Mouse (Mus musculus) skeletal muscle tissue, adult 2 months (tissue): ENCODE measurements around the gene Resp18.

Experiments used
- DNase-seq: peaks from one replicate; pipeline ENCODE4 v3.0.0-alpha.2; 2012; ENCODE audit warnings: low read depth, low spot score

Gene Resp18

DNA sequence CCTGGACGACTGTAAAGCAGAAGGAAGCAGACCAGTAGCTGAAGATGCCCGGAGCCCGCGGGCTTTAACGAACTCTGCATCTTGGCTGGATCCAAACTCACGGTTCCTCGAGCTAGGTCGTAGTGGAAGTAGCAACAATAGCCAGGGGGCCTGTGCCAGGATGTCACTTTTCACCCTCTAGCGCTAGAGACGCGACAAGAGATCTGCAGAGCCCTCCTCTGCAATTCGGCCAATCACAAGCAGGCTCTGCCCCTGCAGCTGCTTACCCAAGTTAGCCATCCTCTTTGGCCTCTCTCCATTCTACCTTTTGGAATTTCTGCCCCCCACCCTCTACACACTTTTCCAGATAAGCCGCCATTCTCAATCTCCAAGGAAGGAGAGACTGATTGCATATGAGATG is at the start of gene Resp18:
Gene Resp18 (minus strand): TSS at position 188 of the 400 bp plus-strand sequence.
- no peak for DNase-seq

DNA sequence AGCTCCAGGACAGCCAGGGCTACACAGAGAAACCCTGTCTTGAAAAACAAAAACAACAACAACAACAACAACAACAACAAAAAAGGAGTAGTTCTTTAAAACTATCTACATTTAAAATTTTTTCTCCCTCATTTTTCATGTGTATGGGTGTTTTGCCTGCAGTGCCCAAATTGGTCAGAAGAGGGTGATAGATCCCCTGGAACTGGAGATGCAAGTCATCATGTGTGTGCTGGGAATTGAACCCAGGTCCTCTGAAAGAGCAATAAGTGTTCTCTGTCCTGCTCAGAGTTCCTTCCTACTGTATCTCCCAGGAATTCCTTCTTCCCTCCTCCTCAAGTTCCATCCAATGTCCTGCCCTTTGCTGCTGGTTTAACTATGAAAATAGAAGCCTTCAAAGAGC is 49.2 kb upstream of the Resp18 start:
- DNase-seq, result no peak

DNA sequence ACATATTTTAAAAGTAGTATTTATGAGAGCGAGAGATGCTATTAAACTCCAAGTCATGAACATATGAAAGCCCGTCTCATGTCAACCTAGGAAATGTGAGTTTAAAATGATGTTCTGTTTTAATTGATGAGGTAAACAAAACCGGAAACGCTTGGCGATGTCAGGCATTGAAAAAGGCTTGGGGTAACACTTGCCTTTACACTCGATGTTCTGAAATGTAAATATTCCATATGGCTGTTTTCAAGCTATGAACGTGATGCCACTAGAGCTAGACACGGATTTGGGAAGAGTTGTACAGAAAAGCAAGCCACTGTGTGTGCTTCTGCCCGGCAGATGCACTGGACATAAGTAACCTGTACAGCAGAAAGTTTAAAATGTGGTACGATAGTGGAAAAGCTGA is 41.0 kb upstream of the Resp18 start:
- DNase-seq, result no peak

DNA sequence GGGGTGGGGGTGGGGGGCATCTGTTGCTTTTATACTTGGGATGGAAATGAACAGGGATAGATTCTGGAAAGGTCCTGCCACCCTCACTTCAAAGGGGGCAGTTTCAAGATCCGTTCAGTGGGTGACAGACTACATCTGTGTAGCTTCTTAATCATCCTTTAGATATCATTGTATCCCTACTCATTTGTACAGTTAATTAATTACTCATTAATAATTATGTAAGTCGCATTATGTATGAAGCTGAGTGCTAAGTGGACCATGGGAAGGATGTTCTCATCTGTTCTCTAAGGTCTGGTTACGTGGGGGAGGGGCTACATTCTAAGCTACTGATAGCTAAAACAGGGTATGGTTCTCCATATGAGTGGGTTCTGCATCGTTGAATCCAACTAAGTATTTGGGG is 40.5 kb upstream of the Resp18 start:
- no peak for DNase-seq

DNA sequence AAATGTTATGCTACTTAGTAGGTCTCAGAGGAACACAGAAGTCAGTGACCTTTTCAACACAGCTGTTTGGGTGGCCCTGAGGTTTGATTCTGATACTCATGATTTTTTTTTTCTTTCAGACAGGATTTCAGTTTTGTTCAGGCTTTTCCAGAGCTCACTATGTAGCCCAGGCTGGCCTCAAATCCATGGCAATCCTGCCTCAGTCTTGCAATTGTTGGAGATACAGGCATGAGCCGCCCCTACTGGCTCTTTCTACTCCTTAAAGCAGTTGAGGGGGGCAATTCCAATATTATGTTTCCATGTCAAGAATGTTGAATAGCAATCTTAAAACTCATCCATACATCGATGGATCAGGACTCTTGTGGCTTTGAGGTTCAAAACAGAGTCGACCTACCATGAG is 40.1 kb upstream of the Resp18 start:
- DNase-seq, result no peak

DNA sequence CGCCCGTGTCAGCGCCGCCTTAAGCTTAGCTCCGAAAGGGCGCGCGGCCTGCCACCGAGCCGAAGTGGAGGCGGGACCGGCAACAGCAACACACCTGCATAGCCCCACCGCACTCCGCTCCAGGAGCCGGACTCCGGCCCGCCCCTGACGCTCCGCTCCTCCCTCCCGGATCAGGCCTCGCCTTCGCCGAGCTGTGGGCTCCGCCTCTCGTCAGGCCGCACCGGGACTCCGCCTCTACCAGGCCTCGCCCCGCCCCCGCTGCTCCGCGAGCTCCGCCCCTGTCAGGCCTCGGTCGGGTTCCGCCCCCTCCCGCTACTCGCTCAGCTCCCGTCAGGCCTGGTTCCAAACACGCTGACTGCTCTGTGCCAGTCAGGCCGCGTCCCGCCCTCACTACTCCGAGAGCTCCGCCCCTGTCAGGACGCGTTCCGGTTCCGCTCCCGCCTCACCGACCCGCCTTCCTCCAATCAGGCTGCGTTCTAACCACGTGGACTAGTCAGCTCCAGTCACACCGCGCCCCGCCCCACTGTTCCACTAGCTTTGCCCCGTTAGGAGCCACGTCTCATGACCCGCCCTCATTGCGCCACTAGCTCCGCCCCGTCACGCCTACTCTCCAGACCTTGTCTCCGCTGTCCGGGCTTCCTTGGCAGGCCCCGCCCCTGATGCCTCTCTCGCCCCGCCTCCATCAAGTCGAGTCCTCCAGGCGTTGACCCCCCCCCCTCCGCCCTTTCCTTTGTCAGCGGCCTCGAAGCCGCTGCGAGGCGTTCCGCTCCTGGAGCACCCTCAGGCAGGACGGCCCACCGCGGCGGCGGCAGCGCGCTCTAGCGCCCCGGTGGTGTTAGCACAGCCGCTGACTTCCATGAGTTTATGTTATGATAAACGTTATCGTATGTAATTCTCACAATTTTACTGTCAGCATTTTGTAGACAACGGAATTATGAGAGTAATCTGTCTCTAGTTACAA is 39.3 kb upstream of the Resp18 start, which contains the start of gene Dnpep:
Gene Dnpep (minus strand): TSS at position 750 of the 961 bp plus-strand sequence.
- peak; percentile 100 for DNase-seq

DNA sequence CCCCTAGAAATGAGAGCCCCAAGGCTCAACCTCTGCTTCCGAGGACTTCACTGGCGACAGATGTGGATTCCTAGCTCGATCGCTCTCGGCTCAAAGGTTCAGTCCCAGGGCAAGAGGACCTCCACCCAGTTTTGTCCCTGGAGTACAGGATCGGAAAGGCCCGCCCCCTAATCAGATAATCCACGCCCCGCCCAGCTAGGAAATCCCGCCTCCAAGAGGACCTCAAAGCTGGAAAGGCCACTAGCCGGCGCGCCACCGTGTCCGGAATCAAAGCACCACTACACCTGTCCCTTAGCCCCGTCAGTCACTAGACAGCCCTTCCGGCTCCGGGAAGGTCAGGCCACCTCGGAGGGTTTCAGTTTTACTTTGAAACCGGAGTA is 38.6 kb upstream of the Resp18 start:
- DNase-seq, result peak; percentile 75

DNA sequence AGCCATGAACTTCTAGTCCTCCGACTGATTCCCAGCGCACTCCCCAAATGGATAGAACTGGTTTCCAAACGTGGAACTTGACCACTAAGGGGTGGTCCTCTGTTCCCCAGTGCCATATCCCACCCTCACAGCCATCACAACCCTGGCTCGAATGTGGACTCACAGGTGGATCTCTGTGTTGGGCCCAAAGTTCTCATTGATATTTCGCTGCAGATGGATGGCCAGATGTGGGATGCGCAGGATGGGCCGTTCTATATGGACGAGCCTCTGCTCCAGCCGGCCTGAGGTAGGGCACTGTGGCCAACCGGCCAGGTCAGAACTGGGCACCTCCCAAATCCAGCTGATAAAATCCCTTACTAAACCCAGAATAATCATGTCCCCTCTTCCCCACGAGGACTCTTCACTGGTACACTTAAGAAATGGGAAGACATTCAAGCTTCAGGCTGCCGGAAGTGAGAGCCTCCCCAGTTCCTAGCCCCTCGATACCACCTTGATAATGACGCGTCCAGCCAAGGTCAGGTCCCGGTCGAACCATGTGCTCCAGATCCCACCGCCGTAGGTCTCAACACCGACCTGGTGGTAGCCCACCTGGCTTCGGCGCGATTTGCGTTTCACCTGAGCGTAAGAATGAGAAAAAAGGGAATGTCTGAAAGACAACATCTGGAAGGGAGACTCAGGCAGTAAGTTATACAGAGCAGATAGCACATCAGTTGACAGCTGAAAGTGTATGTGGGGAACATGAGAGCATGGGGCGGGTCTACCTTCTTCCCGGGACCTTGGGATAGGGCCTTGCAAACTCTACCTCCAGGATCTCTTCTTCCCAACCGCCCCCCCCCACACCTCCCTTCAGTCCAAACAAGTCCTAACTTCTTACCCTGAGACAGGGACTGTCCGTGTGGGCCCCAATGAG is 37.5 kb upstream of the Resp18 start:
- no peak for DNase-seq

DNA sequence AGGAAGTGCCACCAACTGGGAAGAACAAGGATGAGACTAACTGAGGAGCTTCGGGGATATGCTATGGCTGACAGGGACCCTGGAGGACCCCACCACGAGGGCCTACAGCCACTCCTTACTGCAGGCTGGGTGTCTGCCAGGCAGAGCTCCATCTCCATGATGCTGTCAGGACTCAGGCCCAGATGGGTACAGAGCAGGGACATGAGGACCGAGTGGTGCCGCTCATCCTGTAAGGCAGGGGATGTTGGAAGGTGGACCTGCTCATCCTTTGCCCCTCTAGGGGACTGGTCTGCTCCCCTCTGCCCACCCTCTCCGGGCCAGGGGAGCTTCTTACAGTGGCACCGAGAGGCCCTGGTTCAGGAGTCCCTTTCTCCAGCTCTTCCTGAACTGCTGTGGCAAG is 36.8 kb upstream of the Resp18 start:
- no peak for DNase-seq

DNA sequence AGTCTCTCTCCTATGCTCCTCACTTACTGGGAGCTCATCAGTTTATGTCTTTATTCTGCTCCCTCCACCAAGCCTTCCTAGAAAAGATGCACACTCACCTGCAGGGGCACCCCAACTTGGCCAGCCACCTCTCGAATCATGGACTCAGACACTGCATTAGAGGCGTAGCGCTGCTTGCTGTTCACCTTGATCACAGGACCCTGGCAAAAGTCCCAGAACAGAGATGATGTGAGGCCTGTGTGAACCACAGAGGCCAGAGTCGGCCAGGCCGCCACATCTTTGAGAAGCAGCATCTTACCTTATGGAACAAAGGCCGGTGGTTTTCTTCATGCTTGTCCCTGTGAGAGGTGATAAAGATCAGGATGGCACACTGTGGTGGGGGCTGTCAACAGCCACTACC is 33.5 kb upstream of the Resp18 start:
- DNase-seq, result no peak

DNA sequence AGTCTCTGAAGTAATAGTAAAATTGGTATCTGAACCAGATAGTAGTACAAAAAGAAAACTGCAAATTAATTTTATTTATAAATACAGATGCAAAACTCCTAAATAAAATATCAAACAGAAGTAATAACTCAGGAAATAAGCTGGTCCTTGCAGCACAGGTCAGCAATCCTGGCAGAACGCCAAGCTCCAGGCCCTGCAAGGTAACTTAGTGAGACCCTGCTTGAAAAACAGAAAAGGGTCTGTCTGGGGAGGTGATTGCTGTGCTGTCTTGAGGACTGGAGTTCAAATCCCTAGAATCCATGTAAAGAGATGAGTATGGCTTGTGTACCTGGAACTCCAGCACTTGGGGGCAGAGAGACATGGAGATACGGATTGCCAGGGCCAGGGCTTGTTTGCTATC is 26.4 kb upstream of the Resp18 start:
- DNase-seq, result no peak

DNA sequence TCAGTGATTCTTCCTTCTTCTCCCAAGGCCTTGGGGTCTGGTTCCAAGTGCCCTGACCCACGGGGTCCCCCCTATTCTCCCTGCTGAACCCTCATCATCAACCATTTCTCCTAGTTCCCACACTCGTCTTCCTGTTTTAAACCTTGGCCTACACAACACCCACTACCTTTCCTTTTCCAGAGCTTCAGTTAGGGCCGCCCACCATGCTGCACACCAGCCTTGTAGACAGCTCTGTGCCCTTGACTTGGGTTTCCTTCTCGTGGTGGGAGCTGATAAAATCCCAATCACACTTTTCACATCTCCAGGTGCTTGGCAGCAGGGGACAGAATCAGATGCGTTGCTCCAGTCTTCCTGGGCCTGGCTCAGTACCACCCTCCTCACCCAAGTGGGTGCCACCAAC is 16.1 kb upstream of the Resp18 start:
- DNase-seq, result no peak

DNA sequence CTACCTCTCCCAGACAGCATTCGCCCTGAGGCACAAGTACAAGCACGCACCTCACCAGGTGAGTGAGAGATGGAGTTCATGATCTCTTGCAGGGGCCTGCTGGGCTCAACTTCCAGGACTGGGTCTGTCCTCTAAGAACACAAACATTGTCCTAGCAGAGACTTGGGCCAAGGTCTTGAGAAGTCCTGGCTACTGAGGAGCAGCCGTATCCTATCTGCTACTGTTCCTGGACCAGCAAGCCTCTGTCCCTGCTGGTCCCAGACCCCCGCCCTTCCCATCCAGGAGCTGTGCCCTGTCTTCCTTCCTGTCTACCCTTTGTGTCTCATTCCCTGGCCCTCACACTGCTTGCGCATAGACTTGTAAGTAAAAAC is 15.1 kb upstream of the Resp18 start:
- no peak for DNase-seq

DNA sequence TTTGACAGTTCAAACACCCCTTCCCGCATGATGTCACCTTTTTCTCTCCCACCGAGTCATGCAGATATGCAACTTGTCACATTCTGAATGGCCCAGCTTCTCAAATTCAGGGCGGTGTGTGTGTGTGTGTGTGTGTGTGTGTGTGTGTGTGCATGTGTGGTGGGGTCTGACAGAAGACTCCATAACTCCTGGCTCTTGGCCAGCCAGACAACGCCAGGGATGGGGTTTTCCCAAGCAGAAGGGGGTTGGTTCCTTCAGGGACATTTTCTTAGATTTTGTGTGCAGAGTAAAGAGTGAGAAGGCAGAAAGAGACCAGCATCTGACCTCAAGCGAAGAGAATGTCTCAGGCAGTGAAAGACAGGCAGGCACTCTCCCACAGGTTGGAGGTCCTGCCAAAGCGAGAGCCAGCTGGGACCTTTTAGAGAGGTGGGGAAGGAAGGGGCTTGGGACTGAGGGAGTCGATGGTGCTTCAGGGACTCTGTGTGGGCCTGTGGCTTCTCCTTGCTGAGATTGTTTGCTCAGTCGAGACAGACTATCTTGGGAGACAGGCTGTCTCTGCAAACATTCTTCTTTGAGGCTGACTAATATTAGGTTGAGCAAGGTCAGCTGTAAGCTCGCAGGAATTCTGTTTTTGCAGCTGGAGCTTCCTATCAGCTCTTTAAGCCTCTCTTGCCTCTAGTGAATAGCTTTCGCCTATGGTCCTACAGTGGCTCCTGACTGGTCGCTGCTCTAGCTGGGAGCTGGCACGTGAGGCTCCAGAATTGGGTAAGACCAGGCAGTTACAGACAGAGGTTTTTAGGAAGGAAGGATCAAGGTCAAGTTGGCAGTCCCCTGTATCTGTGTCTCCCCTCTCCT is 14.5 kb upstream of the Resp18 start:
- no peak for DNase-seq

DNA sequence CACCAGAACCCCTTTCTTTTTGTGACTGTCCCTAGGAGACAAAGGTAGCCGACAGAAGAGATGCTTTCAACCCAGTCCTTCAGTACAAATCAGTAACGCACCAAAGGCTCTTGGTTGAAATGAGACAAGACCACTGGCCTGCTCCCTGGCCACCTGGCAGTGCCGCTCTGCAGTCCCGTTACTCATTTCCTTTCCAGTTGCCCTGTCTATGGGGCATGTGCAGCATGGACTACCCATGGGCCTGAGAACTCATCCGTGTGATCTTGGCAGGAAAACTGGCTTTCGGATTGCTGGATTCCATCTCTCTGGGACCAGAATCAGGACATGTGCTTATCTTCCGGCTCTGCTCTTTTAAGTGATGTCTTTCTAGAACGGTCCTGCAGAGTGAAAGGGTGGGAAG is 13.1 kb upstream of the Resp18 start:
- no peak for DNase-seq

DNA sequence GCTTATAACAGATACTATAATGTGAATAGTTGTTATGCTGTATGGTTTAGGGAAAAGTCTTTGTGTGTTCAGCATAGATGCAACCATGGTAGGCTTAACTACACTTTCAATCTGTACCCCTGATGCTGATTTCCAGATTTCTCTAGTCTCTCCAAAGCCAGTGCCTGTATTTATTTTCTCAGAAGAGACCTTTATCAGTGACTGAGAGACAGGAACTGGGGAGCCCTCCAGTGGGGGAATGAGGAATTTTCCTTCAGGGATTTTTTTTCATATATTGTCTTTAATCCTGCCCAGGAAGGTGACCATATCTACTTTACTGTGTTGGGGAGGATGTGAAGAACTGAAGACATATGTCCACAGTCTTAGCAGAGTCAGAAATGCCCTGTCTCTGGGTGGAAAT is 12.4 kb upstream of the Resp18 start:
- DNase-seq, result no peak

DNA sequence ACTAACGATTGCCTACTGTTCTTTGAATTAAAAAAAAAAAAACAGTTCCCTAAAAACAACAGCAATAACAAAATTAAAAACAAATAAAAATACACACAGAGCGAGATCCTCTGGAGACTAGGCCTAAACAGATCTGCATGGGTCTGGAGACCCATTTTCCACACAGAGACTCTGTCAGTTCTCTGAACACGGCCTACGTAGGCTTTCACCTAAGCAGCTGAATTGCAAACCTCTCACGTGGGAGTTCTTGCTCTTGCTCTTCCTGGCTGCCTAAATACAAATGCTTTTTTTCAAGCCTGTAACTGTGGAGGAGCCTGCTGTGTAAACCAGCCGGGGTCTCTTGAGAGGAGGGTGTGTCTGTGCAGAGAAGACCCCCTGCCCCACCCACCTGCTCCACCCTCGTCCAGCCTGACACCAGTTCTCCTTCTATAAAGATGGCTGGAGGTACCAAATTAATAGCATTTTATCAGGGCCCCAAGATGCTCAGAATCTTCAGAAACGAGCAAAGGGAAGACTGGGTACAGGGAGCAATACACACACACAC is 11.7 kb upstream of the Resp18 start:
- no peak for DNase-seq

DNA sequence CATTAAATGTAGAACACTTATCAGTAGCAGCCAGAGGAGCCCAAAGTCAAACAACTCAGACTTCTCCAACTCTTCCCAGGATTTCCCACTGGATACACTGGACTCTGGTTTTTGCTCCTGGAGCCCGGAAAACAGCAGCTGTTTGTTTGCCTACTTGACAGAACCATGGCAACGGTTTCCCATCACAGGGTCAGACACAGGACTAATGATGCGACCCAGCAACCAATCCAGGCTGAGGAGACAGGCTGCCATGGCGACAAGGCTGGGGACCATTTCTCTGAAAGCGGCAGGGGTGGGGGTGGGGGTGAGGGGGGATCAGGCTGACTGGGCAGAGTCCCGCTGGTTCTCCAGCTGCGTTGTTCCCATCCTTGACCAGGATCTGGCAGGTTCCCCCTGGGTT is 11.2 kb upstream of the Resp18 start:
- DNase-seq, result no peak

DNA sequence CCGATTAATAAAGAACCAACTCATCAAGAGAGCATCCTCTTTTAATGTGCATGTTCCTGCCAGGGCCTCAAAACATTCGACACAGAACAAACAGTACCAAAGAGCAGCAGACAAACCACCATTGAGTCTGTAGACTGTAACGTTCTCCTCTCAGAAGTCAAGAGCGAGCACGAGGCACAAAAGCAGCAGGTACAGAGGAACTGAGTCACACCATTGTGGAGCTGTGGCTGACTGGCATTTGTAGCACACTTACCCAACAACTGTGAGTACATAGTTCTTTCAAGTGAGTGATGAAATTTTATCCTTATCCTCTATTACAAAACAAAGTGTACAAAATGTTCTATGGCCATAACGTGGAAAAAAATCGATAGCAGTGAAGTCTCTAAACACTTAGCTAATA is 6.7 kb upstream of the Resp18 start:
- DNase-seq, result no peak

DNA sequence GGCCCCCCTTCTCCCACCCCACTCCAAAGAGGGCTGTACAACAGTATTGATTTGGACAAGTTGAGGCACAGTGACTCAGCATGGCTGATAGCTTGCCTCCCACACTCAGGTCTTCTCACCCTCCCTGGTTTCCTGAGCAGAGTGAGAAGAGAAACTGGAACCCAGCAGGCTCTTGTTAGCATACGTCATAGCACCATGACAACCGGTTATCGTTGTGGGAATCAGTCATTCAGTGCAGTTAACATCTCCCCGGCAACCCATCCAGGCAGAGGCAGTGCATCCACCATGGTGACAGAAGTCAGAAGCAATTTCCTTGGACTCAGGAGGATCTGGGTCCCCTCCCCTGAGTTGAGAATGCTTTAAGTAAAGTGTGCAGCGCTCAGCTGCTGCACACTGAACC is 4.8 kb upstream of the Resp18 start:
- DNase-seq, result no peak
